Mouse (Mus musculus): ENCODE measurements around the gene Ccdc58. TPM values are rescaled to one million over a fixed set of nuclear protein-coding genes. Genes with fewer than 3 reads are reported as not detected.
"Not testable (repeated sequence)": the region's sequence is repeated elsewhere in the genome, so short reads cannot be mapped to it uniquely, and the experiment has no call there.

Ccdc58 gene
- polyA plus RNA-seq (2015; fragmentation: Nextera tagmentation; extraction: Ambion mirVana), result 72.9 and 78.4 TPM in 2 replicates

- Histone ChIP-seq H3K9ac (ENCODE audit: low read length) (peak within 1 kb of the TSS; percentile 90), H3K27me3 (ENCODE audit: control insufficient read depth, insufficient read depth, low read depth, low read length) (no peaks in the 10 kb centered on the region), H3K36me3 (ENCODE audit: control insufficient read depth, insufficient read depth, low read length) (no peaks in the 10 kb centered on the region), H3K27ac (ENCODE audit: low read length) (peak within 1 kb of the TSS; percentile 99), H3K9me3 (ENCODE audit: control insufficient read depth, low read length) (no peaks in the 10 kb centered on the region), H3K4me3 (ENCODE audit: low read length) (peak within 1 kb of the TSS; percentile 85), H3K4me2 (ENCODE audit: low read depth, low read length) (peak within 1 kb of the TSS; percentile 79), H3K4me1 (replicated peaks; ENCODE audit: control insufficient read depth, insufficient read depth, low read length) (peaks cover 19% of the 10 kb centered on the region)
- ATAC-seq (ENCODE audit: low read depth), result peak; percentile 97
- under 1% methylated on average over 81 of the region's 81 CpGs for WGBS
Observed at GRCm38 (mm10) chr16:36071450-36072379, at the start of gene Ccdc58, which contains the start of gene Fam162a. Gene Ccdc58, plus strand, starts transcription at chr16:36071685. Gene Fam162a, minus strand, starts transcription at chr16:36071594.

GRCm38 (mm10) chr16:36028120-36028519 is 43.4 kb upstream of the Ccdc58 start:
- 70% methylated on average over 1 of the region's 2 CpGs for WGBS
- H3K36me3 ChIP-seq (ENCODE audit: control insufficient read depth, insufficient read depth, low read length), result peaks cover 13% of the 10 kb centered on the region
- not testable (repeated sequence) for H3K9me3 ChIP-seq (ENCODE audit: control insufficient read depth, low read length); H3K4me1 ChIP-seq (replicated peaks; ENCODE audit: control insufficient read depth, insufficient read depth, low read length); H3K4me2 ChIP-seq (ENCODE audit: low read depth, low read length); H3K4me3 ChIP-seq (ENCODE audit: low read length); H3K27me3 ChIP-seq (ENCODE audit: control insufficient read depth, insufficient read depth, low read depth, low read length); H3K27ac ChIP-seq (ENCODE audit: low read length); H3K9ac ChIP-seq (ENCODE audit: low read length); ATAC-seq (ENCODE audit: low read depth)

- Histone ChIP-seq H3K27me3 (ENCODE audit: control insufficient read depth, insufficient read depth, low read depth, low read length) (no peaks in the 10 kb centered on the region), H3K4me1 (replicated peaks; ENCODE audit: control insufficient read depth, insufficient read depth, low read length) (peaks cover 8% of the 10 kb centered on the region), H3K36me3 (ENCODE audit: control insufficient read depth, insufficient read depth, low read length) (peaks cover 14% of the 10 kb centered on the region), H3K4me3 (ENCODE audit: low read length) (peak within 1 kb of the TSS; percentile 63), H3K27ac (ENCODE audit: low read length) (peak within 1 kb of the TSS; percentile 74), H3K9me3 (ENCODE audit: control insufficient read depth, low read length) (no peaks in the 10 kb centered on the region), H3K9ac (ENCODE audit: low read length) (peak within 1 kb of the TSS; percentile 79), H3K4me2 (ENCODE audit: low read depth, low read length) (peak within 1 kb of the TSS; percentile 82)
- 3% methylated on average over 39 of the region's 39 CpGs for whole genome bisulfite sequencing
- ATAC-seq (ENCODE audit: low read depth), result peak; percentile 98
Observed at GRCm38 (mm10) chr16:36040640-36041624, 30.6 kb upstream of the Ccdc58 start, which contains the start of gene Wdr5b. Gene Wdr5b, plus strand, starts transcription at chr16:36041190.

GRCm38 (mm10) chr16:36041625-36042020 is 29.9 kb upstream of the Ccdc58 start:
- Histone ChIP-seq H3K9ac (ENCODE audit: low read length) (peak overlapping the region; percentile 79), H3K4me1 (replicated peaks; ENCODE audit: control insufficient read depth, insufficient read depth, low read length) (peaks cover 8% of the 10 kb centered on the region), H3K4me2 (ENCODE audit: low read depth, low read length) (peak overlapping the region; percentile 82), H3K4me3 (ENCODE audit: low read length) (peak overlapping the region; percentile 63), H3K27me3 (ENCODE audit: control insufficient read depth, insufficient read depth, low read depth, low read length) (no peaks in the 10 kb centered on the region), H3K9me3 (ENCODE audit: control insufficient read depth, low read length) (no peaks in the 10 kb centered on the region), H3K36me3 (ENCODE audit: control insufficient read depth, insufficient read depth, low read length) (peaks cover 15% of the 10 kb centered on the region), H3K27ac (ENCODE audit: low read length) (peak overlapping the region; percentile 74)
- ATAC-seq (ENCODE audit: low read depth), result no peak
- 23% methylated on average over 11 of the region's 11 CpGs for WGBS

GRCm38 (mm10) chr16:36043073-36043472 is 28.4 kb upstream of the Ccdc58 start:
- Histone ChIP-seq H3K9ac (ENCODE audit: low read length) (no peak overlapping the region), H3K36me3 (ENCODE audit: control insufficient read depth, insufficient read depth, low read length) (peaks cover 23% of the 10 kb centered on the region), H3K9me3 (ENCODE audit: control insufficient read depth, low read length) (no peaks in the 10 kb centered on the region), H3K4me3 (ENCODE audit: low read length) (no peak overlapping the region), H3K4me1 (replicated peaks; ENCODE audit: control insufficient read depth, insufficient read depth, low read length) (peaks cover 8% of the 10 kb centered on the region), H3K4me2 (ENCODE audit: low read depth, low read length) (no peak overlapping the region), H3K27me3 (ENCODE audit: control insufficient read depth, insufficient read depth, low read depth, low read length) (no peaks in the 10 kb centered on the region), H3K27ac (ENCODE audit: low read length) (no peak overlapping the region)
- 79% methylated on average over 10 of the region's 10 CpGs for WGBS
- no peak for ATAC-seq (ENCODE audit: low read depth)

GRCm38 (mm10) chr16:36043964-36044363 is 27.5 kb upstream of the Ccdc58 start:
- Histone ChIP-seq H3K4me1 (replicated peaks; ENCODE audit: control insufficient read depth, insufficient read depth, low read length) (peaks cover 8% of the 10 kb centered on the region), H3K27ac (ENCODE audit: low read length) (no peak overlapping the region), H3K36me3 (ENCODE audit: control insufficient read depth, insufficient read depth, low read length) (peaks cover 32% of the 10 kb centered on the region), H3K4me3 (ENCODE audit: low read length) (no peak overlapping the region), H3K27me3 (ENCODE audit: control insufficient read depth, insufficient read depth, low read depth, low read length) (no peaks in the 10 kb centered on the region), H3K9me3 (ENCODE audit: control insufficient read depth, low read length) (no peaks in the 10 kb centered on the region), H3K9ac (ENCODE audit: low read length) (no peak overlapping the region), H3K4me2 (ENCODE audit: low read depth, low read length) (no peak overlapping the region)
- no peak for ATAC-seq (ENCODE audit: low read depth)
- 82% methylated on average over 4 of the region's 4 CpGs for WGBS

- H3K4me1 ChIP-seq (replicated peaks; ENCODE audit: control insufficient read depth, insufficient read depth, low read length), result peaks cover 1% of the 10 kb centered on the region; the same call in 1 of the 2 replicates
- H3K27ac ChIP-seq (ENCODE audit: low read length), result no peak overlapping the region
- H3K27me3 ChIP-seq (ENCODE audit: control insufficient read depth, insufficient read depth, low read depth, low read length), result no peaks in the 10 kb centered on the region
- ATAC-seq (ENCODE audit: low read depth), result no peak
- WGBS, result 85% methylated on average over 4 of the region's 4 CpGs
- H3K4me3 ChIP-seq (ENCODE audit: low read length), result no peak overlapping the region
- H3K9ac ChIP-seq (ENCODE audit: low read length), result no peak overlapping the region
- peaks cover 48% of the 10 kb centered on the region for H3K36me3 ChIP-seq (ENCODE audit: control insufficient read depth, insufficient read depth, low read length)
- no peak overlapping the region for H3K4me2 ChIP-seq (ENCODE audit: low read depth, low read length)
- H3K9me3 ChIP-seq (ENCODE audit: control insufficient read depth, low read length), result no peaks in the 10 kb centered on the region
Observed at GRCm38 (mm10) chr16:36047538-36047937, 23.9 kb upstream of the Ccdc58 start.

GRCm38 (mm10) chr16:36051491-36051890 is 20.0 kb upstream of the Ccdc58 start:
- Histone ChIP-seq H3K4me3 (ENCODE audit: low read length) (no peak overlapping the region), H3K36me3 (ENCODE audit: control insufficient read depth, insufficient read depth, low read length) (peaks cover 37% of the 10 kb centered on the region), H3K4me1 (replicated peaks; ENCODE audit: control insufficient read depth, insufficient read depth, low read length) (no peaks in the 10 kb centered on the region), H3K4me2 (ENCODE audit: low read depth, low read length) (no peak overlapping the region), H3K27me3 (ENCODE audit: control insufficient read depth, insufficient read depth, low read depth, low read length) (no peaks in the 10 kb centered on the region), H3K9me3 (ENCODE audit: control insufficient read depth, low read length) (no peaks in the 10 kb centered on the region), H3K9ac (ENCODE audit: low read length) (no peak overlapping the region), H3K27ac (ENCODE audit: low read length) (no peak overlapping the region)
- 85% methylated on average over 6 of the region's 6 CpGs for WGBS
- no peak for ATAC-seq (ENCODE audit: low read depth)
